Mouse (Mus musculus) G1E (cell line): ENCODE results near the gene Rin1.

ENCODE experiments used
- CTCF ChIP-seq: IDR thresholded peaks from 2 replicates; pipeline ENCODE4 v1.5.1; 2012; ENCODE audit warnings: low read depth, low read length, inconsistent platforms, mixed read lengths
- GATA1 ChIP-seq: IDR thresholded peaks from 2 replicates; pipeline ENCODE4 v1.6.1; 2012; ENCODE audit warnings: borderline replicate concordance, low read length, inconsistent platforms, mixed read lengths
- POLR2AphosphoS5 ChIP-seq: IDR thresholded peaks from 2 replicates; pipeline ENCODE4 v1.6.1; 2012; ENCODE audit warnings: low read depth, low read length, inconsistent platforms; ENCODE audit not compliant: insufficient replicate concordance

- TF ChIP-seq GATA1 (no peak), POLR2AphosphoS5 (no peak), CTCF (no peak)
Observed at GRCm38 (mm10) chr19:5083961-5084833, 33.9 kb downstream of the Rin1 start.
